Mouse (Mus musculus) spleen, adult 12 weeks (tissue): Measurements from ENCODE around the gene Abi1.
A peak's percentile ranks its signal among the peaks of the same experiment; 100 is the strongest.
"Not testable (repeated sequence)": the region's sequence is repeated elsewhere in the genome, so short reads cannot be mapped to it uniquely, and the experiment has no call there.

Experiments
- DNase-seq: peaks from one replicate; pipeline ENCODE4 v3.0.0; 2022; ENCODE audit warnings: low spot score

Abi1 gene

GRCm38 (mm10) chr2:23030631-23031030, 9.4 kb downstream of the Abi1 start:
- DNase-seq: no peak

- no peak for DNase-seq
Observed at GRCm38 (mm10) chr2:23028826-23029225, 11.2 kb downstream of the Abi1 start.

- DNase-seq: no peak
Observed at GRCm38 (mm10) chr2:23026379-23026778, 13.7 kb downstream of the Abi1 start.

GRCm38 (mm10) chr2:23023714-23024282, 16.2 kb downstream of the Abi1 start:
- DNase-seq: no peak

- no peak for DNase-seq
Observed at GRCm38 (mm10) chr2:23023023-23023422, 17.0 kb downstream of the Abi1 start.

- peak; percentile 17 for DNase-seq
Observed at GRCm38 (mm10) chr2:23021721-23022120, 18.3 kb downstream of the Abi1 start.

- no peak for DNase-seq
Observed at GRCm38 (mm10) chr2:23021320-23021719, 18.7 kb downstream of the Abi1 start.

- no peak for DNase-seq
Observed at GRCm38 (mm10) chr2:23019170-23019569, 20.9 kb downstream of the Abi1 start.

- no peak for DNase-seq
Observed at GRCm38 (mm10) chr2:23016121-23016520, 23.9 kb downstream of the Abi1 start.

GRCm38 (mm10) chr2:23015335-23015734, 24.7 kb downstream of the Abi1 start:
- DNase-seq: no peak

- not testable (repeated sequence) for DNase-seq
Observed at GRCm38 (mm10) chr2:23014935-23015334, 25.1 kb downstream of the Abi1 start.

GRCm38 (mm10) chr2:23008256-23008655, 31.8 kb downstream of the Abi1 start:
- no peak for DNase-seq

GRCm38 (mm10) chr2:23007577-23007976, 32.5 kb downstream of the Abi1 start:
- DNase-seq: no peak

- no peak for DNase-seq
Observed at GRCm38 (mm10) chr2:23007149-23007548, 32.9 kb downstream of the Abi1 start.

- DNase-seq: no peak
Observed at GRCm38 (mm10) chr2:23006219-23006618, 33.8 kb downstream of the Abi1 start.

- DNase-seq: no peak
Observed at GRCm38 (mm10) chr2:23002637-23003036, 37.4 kb downstream of the Abi1 start.

- no peak for DNase-seq
Observed at GRCm38 (mm10) chr2:22999620-23000019, 40.4 kb downstream of the Abi1 start.

- no peak for DNase-seq
Observed at GRCm38 (mm10) chr2:22998804-22999203, 41.2 kb downstream of the Abi1 start.

GRCm38 (mm10) chr2:22998015-22998414, 42.0 kb downstream of the Abi1 start:
- DNase-seq: no peak

- DNase-seq: no peak
Observed at GRCm38 (mm10) chr2:22996071-22996470, 44.0 kb downstream of the Abi1 start.

- no peak for DNase-seq
Observed at GRCm38 (mm10) chr2:22985973-22986657, 53.9 kb downstream of the Abi1 start.

GRCm38 (mm10) chr2:22977387-22977973, 62.6 kb downstream of the Abi1 start:
- no peak for DNase-seq

GRCm38 (mm10) chr2:22962970-22963369, 77.1 kb downstream of the Abi1 start:
- no peak for DNase-seq

GRCm38 (mm10) chr2:22962242-22962641, 77.8 kb downstream of the Abi1 start:
- DNase-seq: no peak
